Mouse (Mus musculus) natural killer cell, adult 2 months (primary cell): Measurements from ENCODE around the gene Ezh1.

Experiments used
- DNase-seq, 2 experiments: peaks; one replicate each; pipeline ENCODE4 v3.0.0; 2022; ENCODE audit warnings: low spot score in 2 of 2

The Ezh1 gene

DNA sequence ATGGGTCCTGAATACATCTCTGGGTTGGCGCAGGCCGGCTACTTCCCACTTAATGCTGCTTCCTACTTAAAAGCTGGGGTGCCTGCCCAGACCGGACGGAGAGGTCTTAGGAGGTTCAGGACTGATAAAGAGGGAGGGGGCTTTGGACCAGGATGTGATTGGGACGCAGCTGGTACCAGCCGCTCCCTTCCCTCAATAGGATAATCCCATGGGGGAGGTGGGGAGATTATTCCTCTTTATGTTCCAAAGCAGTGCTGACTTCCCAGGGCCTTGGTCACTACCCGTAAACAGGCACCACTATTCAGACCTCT lies 20.4 kb upstream of the Ezh1 start:
- no peak for DNase-seq

DNA sequence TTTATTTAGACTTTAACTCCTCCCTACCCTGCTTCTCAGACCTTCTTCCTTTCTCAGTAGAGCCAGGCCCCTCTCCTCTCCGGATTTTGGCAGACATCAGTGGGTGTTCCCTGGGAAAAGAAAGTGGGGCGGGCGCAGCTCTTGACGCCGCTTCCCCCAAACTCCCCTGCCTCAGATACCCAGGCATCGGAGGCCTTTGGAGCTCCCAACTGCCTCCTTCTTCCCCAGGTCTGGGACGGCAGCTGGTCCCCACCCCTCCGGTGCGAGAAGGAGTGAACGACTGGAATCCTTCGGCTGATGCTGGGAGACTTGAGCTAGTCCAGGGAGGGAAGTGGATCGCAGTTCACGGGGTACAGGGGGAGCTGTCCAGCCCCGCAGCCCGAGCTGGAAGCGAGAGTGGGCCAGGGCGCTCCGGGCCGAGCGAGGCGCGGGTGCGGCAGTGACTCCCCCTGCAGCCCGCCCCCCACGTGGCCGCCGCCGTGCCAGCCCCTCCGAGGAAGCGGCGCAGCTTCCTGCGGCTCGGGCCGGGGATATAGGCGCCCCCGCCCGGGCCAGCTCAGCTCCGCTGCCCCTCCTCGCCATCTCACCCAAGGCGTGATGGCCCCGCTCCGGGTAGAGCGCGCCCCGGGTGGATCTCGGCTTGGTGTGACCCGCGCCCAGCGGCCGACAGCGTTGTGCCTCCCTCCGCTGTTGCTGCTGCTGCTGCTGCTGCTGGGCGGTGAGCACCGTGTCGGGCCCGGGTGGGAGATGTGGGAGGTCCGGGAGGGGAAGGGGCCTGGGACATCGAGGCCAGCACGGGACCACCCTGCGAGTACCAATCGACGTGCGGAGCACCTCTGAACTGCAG lies 19.8 kb upstream of the Ezh1 start, which contains the start of gene Ramp2:
Ramp2 (plus strand) TSS at position 174 of the 847 bp plus-strand sequence.
- DNase-seq: no peak

DNA sequence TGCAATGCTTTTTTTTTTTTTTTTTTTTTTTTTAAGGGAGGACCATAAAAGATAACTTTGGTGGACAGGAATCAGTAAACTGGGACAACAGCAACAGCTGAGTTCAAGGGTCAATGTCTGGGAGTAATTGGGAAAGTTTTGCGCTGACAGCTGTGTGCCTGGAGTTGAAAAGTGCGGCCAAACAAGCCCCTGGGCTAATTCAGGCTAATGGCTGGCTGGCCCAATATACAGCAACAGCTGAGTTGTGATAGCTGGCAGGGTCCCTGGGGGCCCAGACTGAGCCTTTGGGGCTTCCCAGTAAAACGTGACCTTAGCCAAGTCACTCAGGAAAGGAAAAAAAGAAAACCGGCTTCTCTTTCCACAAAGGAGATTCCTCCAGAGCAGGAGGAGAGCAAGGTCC lies 18.8 kb upstream of the Ezh1 start:
- DNase-seq: no peak

DNA sequence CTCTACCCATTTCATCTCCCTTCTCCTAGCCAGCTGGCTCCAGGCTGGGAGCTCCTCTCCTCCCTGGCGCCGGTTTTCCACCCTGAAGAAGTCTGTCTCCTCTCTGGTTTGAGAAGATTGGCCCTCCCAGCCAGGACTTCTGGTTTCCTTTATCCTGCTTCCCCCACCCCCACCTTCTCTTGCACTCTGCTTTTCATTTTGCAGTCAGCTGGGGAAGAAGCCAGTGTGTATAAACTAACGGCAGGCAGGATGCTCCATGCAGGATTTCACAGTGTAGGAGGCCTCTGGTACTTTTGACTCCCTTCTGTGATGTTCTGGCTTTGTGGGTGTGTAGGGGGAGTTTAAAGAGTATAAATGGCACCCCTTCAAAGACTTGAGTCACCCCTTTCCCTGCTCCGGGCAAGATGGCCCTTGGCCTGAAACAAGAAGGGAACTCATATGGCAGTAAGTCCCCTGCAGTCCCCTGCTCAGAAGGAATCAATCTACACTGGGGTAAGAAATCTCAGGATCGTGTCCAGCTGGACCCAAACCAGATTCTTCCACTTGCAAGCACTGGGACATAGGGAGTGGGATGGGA lies 11.9 kb upstream of the Ezh1 start:
- DNase-seq: no peak

DNA sequence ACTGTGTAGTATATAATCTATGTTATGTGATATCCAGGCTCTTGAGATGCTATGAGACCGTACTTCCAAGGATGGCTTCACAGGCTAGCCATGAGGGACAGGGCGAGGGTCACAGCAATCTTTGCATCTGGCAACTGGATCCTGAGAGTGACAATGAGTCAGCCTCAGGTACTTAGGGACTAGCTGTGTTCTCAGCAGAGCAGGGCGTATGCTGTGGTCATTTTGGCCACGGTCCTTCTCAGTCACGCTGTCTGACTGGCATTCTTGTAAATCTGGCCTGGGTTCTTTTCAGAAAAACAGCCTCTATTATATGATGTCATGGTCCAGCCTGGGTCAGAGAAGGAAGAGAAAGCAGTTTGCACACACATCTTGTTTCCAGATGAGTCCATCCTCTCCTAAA lies 10.5 kb upstream of the Ezh1 start:
- no peak for DNase-seq

DNA sequence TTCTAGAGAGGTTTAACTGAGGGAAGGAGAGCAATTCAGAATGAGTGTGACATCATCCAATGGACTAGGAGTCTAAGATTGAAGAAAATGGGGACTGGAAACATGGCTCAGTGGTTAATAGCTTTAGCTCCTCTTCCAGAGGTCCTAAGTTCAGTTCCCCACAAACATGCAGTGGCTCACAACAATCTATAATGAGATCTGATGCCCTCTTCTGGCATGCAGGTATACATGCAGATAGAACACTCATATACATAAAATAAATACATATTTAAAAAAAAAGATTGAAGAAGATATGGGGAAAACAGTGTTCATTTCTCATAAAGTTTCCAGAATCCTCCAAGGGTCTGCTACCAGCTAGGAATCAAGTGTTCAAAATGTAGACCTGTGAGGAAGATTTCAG lies 9.2 kb upstream of the Ezh1 start:
- DNase-seq: no peak

DNA sequence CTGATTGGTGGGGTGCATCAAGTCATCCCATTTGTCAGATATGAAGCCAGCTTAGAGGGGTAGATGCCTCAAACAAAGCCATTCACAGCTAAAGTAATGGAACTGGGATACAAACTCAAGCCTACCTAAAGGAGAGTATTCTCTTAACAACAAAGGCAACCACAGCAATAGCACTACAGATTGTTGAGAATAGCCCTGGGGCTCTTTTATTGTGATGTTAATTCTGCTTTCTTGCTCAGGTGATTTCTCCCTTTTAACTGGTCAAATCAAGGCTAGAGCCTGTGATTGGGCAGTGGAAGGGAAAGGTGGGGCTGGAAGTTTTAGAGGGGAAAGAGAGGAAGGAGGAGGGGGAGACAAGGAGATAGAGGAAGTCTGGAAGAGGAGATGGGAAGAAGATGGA lies 7.9 kb upstream of the Ezh1 start:
- DNase-seq: no peak

DNA sequence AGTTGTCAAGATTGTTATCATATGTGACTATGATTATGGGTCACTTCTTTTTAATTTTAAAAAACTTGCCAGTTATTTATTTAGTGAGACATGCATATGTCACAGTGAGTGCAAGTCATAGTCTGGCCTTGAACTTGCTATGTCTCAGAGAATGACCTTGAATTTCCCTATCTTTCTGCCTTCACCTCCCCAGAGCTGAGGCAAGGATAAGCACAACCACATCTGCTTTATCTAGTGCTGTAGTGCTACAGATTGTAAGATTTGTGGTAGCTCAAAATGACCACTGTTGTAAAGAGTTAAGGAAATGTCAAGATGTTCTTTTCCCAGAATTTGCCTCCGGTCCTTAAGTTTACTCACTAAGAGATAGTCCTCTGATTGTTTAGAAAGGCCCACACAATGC lies 7.0 kb upstream of the Ezh1 start:
- no peak for DNase-seq

DNA sequence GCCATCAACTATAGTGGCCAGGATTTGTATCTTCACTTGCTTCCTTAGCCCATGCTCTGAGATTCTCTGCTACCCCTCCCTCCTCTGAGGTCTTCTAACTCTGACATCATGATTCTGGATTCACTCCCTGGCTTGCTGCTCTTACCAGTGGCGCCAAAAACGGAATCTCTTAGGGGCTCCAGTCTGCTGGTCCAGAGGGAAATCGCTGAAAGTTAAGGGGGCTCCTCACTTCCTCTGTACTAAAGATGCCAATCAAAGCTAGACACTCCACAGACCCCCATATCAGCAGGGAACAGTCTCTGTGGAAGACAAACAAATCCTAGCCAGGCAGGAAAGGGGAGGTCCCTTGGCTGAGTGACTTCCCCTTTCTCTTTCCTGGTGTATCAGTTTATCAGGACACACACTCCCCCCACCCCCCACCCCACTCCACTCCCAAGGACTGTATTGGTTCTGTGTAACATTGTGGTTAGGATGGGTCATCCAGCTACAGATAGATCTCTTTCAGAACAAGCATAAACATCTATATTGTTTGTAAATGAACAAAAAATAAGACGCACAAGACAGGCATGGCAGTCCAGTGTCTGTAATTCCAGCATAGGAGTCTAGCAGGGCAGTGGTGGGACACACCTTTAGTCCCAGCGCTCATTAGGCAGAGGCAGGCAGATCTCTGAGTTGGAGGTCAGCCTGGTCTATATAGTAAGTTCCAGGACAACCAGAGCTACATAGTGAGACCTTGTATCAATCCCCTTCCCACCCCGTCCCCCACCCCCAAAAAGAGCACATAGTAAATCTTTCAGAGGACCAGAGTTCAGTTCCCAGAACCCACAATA lies 6.0 kb upstream of the Ezh1 start:
- no peak for DNase-seq

DNA sequence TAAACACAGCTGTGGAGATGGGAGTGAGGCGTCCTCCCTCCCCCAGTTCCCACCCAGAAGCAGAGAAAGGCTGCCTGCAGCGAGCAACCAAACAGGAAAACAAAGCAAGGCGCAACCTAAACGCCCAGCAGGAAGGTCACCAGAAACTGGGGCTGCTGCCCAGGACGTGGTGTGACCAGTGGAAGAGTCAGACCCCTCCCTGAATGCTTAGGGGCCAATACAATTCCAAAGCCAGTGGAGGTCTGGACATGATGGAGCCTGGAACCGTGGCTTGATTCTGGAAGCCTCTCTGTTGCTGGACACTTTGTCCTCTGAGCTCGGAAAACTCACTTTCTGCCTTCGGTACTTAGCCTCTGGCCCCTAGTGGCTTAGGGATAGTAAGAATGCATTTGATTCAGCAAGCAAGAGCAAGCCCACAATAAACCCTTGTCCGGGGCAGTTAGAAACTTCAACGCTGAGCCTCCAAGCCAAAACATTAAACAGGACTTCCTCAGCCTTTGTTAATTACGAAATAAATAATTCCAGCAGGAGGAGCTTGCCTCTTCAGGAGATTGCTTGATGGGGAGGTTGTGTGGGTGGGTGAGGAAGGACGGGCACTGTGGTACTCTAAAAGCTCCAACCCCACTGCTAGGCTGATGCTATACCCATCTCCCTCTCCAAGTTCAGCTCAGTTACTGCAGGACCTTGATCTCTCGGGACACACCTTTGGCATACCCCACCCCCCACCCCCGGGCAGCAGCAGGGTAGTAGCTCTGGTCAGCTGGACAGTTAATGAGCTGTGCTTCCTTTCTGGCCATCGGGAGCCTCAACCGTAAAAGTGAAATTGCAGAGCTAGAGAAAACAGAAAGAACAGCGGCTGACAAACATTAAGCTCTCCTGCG lies 5.0 kb upstream of the Ezh1 start:
- DNase-seq: no peak

DNA sequence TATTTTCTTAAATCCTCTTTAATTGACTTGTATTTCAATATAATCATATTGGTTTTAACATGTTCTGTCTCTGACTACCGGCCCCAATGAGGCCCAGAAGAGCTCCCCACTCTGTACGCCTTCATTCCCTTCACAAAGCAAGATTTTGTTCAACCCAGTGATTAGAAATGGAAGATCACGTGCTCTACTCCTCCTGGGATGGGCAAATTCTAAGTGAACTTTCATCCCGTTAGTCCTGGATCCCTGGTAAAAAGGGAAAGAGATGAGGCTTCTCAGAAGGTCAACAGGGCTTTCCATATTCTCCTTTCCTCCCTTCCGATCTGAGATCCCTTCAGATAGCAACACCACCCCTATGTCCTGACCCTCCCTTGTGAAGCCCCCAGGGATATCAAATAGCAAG lies 4.3 kb upstream of the Ezh1 start:
- no peak for DNase-seq

DNA sequence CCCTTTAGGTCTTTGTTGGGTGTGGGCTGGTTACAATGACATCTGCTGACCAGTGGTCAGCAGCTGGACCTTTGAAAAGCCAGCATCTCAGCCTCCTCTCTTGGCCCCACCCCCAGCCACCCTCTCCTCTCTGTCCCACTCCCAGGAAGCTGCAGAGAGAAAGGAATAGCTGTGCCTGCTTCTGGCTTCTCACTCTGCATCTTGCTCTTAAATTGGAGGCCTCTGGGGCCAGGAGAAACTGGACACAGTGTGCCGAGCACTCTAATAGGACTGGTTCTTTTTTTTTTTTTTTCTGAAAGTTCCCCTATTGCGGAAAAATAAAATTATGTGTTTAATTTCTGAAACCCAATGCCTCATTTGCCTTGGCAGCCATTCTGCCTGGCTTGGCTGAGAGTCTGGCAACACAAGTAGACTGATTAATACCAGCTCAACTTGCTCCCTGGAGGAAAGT lies 3.8 kb upstream of the Ezh1 start:
- no peak for DNase-seq

DNA sequence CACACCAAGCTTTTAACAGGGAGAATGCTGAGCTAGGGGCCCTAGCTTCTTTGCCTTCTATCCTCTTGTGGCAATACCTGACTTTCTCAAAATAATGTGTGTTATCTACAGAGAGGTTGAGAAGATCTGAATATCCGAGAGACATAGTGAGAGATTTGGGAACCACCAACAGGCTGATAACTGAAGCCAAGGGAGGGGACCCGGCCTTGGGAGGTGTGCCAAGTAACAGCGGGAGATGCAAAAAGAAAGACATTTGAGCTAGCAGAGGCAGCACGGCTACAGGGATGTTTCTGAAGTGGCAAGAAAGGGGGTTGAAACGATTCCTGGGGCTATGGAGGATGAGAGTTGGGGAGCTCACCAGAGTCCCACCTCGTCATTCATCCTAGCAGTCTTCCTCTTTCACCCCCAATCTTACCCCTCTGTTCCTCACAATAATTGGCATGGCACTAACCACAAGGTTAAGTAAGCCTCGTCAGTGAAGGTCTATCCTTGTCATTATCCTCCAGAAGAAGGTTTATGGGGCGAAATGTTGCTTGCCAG lies 3.2 kb upstream of the Ezh1 start:
- no peak for DNase-seq

DNA sequence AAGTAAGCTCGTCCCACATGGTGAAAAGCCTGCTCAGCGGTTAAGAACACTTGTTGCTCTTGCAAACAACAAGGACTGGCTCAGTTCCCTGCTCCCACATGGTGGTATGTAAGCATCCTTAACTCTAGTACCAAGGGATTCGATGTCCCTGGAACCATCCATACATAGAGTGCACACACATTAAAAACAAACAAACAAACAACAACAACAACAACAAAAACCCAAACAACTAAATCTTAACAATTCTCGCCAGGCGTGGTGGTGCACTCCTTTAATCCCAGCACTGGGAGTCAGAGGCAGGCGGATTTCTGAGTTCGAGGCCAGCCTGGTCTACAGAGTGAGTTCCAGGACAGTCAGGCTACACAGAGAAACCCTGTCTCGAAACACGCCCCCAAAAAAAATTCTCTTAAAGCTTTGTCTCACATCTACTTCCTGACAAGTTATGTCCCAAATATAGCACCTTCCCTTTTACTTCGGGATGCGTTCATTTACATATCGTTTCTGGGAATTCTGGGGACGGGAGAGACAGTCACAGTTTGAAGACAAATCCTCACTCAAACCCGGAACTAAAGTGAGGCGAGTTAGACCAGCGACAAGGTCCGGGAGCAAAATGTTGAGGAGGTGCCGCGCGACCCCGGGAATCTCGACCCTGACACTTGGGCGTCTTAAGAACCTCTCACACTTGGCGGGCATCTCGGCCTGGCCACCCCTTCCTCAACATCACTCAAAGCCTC lies 765 bp downstream of the Ezh1 start:
- no peak for DNase-seq

DNA sequence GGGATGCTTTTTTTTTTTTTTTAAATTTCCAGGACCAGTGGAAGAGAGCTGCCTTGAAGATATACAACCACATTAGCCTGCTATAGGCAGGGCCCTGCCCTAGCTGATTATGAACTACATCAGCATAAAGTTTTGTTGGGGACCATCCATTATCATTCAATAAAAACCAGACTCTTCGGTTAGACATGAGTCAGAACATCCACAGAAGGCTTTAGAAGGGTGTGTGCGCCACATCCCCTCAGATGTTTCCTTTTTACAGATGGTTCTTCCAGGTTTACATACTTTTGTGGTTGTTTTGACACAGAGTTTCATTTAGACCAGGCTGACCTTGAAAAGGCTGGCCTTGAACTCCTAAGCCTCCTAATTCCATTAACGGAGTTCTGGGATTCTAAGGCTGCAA lies 1.9 kb downstream of the Ezh1 start:
- no peak for DNase-seq

DNA sequence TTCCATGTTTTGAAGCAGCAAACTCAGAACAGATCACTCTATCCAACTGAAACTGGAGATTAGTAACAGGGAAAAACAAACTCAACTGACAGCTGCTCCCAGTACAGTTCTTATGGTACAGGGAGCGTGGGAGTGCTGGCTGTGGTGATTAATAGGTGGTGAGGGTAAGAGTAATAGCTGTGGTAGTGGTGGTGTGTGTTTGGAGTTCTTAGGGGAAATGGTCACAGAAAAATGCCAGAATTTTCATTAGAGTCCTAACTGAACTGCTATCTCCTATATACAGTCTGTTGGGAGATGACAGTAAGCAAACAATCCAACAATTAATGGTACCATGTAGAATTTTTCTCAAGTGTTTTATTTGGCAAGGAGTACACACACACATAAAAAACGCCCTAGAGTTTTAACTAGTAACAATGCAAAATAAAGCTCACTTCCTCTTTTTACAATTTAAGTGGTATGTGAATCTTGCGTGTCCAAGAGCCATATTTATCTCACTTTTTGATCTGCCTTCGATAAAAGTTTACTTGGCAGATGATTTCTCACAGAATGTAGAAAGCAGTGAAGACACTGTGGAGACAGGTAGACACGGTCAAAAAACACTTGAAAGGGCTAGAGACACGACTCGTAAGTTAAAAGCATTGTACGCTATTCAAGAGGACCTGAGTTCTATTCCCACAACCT lies 4.8 kb downstream of the Ezh1 start:
- no peak for DNase-seq

DNA sequence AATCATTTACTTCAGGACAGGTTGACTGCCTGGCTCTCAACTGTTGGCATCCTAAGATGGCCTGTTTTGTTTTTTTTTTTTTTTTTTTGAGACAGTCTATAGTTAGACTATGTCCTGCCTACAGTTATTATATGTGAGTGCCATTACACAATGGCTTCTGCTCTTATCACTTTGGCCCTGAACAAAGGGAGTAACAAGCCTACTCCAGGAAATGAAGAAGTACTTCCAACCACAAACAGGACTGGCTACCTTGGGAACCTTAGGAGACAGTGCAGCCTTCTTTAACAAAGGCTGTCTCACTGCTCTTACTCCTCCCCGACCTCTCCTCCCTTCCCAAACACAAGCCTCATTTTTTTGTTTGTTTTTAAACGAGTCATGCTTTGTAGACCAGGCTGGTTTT lies 5.4 kb downstream of the Ezh1 start:
- DNase-seq: no peak

DNA sequence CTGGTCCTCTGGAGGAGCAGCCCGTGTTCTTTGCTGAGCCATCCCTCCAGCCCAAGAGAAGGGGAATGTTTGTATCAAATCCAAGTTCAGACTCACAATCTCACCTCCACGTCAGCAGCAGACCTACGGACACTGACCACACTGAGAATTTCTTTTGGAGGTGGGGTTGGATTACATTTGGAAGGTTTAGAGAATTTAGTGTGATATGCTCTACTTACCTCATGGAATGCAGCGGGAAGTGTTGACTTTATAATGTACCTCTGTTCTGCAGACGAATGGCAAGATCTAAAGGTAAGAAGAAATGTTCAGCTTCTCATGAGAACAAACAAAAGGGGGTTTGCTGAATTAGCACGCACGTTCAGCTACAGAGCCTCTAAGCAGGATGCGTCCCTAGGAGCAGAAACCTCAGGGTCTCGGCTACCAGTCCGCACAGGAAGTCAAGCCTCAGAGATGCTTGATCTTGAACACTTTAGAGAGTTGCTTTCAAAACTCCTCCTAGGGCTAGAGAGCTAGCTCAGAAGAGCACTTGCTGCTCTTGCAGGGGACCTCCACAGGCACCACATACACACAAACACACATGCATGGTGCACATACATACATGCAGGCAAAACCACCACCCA lies 7.7 kb downstream of the Ezh1 start:
- DNase-seq: no peak

DNA sequence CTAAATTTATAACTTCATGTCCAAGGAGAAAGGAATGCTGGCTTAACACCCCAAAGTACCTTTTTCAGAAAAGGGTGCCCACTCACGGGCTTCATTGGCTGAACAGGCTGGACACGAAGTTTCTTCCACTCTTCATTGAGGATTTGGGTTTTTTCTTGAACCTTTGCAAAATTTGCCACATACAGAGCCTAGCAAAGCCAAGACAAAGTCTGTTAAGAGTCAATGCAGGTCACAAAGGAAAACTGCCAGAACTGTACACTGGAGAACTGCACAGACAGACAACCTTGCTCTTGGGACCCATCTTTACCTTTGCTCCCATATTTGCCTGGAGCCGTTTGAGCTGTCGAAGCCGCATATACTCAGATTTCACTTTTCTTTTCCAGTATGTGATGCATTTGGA lies 9.3 kb downstream of the Ezh1 start:
- no peak for DNase-seq

DNA sequence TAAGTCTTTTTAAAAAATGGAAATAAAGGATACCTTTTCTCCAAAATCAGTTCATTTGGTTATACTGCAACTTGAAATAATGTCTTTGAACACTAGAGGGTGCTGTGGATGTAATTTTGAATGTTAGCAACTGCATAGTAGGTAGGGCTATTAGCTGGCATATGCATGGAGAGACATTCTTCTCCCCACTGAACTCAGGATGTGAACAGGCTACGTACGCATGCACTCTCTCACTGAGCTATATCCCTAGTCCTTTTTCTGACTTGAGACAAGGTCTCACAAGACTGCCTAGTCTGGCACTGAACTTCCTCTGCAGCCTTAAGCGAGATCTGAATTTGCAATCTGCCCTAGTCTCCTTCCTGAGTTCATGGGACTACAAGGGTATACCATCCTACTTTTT lies 14.3 kb downstream of the Ezh1 start:
- DNase-seq: peak; percentile 12 to 19
